Mouse (Mus musculus) brown adipose tissue, adult 24 weeks (tissue): ENCODE data around the gene Naglu. TPM values are rescaled to one million over a fixed set of nuclear protein-coding genes. Genes with fewer than 3 reads are reported as not detected.
"Not testable (repeated sequence)": the region's sequence is repeated elsewhere in the genome, so short reads cannot be mapped to it uniquely, and the experiment has no call there.

Source experiments
- H3K27ac ChIP-seq: fragments of 200-500 bp; replicated peaks from 2 replicates; pipeline ENCODE4 v1.5.1; 2012; ENCODE audit warnings: low read depth, mild to moderate bottlenecking, low read length
- H3K4me1 ChIP-seq: fragments of 200-500 bp; 2 replicates; pipeline ENCODE4 v1.6.1; 2012; ENCODE audit warnings: low read length, mixed read lengths; ENCODE audit not compliant: control insufficient read depth, insufficient read depth, insufficient read length
- H3K4me3 ChIP-seq: fragments of 200-500 bp; 2 replicates; pipeline ENCODE4 v1.5.1; 2012; ENCODE audit warnings: low read depth, mild to moderate bottlenecking, low read length, moderate library complexity; ENCODE audit not compliant: insufficient read depth
- polyA plus RNA-seq: library from polyadenylated mRNA; stranded (reverse); fragments of >200 nt; gene quantifications from 2 replicates; pipeline ENCODE4 v1.2.4, GENCODE M21; 2012; ENCODE audit not compliant: missing spikeins, insufficient read depth, insufficient read length

Gene Naglu
- polyA plus RNA-seq, 1 experiment = 4.4 TPM

DNA sequence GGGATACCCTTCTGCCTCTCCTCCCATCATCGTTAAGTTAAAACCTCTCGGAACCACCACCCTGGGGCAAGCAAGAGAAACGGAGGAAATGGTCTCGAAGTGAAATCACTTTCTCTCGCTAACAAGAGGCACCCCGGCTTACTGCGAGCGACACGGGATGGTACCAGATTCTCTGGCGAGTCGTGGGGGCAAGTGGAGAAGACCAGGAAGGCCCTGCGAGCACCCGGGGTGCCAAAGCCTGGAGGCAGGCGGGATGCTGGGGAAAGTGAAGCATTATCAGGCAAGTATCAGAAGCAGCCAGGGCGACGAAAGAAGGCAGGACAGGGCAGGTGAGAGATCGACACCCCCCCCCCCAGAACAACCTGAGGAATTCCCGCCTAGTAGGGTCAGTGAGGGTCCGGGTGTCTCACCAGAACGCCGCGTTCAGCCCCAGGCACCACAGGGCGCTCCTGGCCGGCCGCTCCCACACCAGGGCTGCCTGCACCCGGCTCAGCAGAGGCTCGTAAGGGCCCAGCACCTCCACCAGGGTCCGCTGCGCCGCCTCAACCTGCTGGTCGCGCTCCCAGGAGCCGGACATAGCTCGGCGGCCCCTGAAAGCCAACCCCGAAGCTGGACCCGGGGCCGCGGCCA lies 49.4 kb downstream of the Naglu start:
- peak overlapping the region; percentile 88 for H3K4me3 ChIP-seq
- H3K4me1 ChIP-seq = peaks cover 12% of the 10 kb centered on the region
- peak overlapping the region; percentile 51 for H3K27ac ChIP-seq

- Histone ChIP-seq H3K4me1 (peaks cover 12% of the 10 kb centered on the region), H3K4me3 (peak within 1 kb of the TSS; percentile 88), H3K27ac (peak within 1 kb of the TSS; percentile 51)
Measured at GRCm38 (mm10) chr11:101119761-101120544, 50.1 kb downstream of the Naglu start, which contains the start of the genes Retreg3 and Tubg1. TSS of gene Retreg3 (minus strand) at chr11:101119893. TSS of gene Tubg1 (plus strand) at chr11:101119938.

GRCm38 (mm10) chr11:101120545-101121188 lies 50.9 kb downstream of the Naglu start:
- H3K4me3 ChIP-seq = peak overlapping the region; percentile 81
- H3K4me1 ChIP-seq = peaks cover 12% of the 10 kb centered on the region
- peak overlapping the region; percentile 40 for H3K27ac ChIP-seq

DNA sequence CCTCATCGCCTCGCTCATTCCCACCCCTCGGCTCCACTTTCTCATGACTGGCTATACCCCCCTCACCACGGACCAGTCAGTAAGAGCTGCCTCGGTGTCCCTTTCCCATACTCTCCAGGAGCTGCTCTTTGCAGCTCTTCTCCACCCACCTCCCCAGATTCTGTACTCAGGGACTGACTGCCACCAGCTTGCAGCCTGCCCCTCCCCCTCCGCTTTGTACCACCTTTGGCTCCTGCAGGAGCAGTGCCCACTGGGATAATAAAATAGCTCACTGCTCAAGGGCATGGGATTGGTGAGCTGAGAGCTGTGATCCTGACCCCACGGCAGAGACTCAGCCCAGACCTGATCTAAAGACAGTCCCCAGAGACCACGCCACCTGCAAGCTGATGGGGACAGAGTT lies 54.7 kb downstream of the Naglu start:
- H3K4me3 ChIP-seq, H3K27ac ChIP-seq, H3K4me1 ChIP-seq: not testable (repeated sequence)

GRCm38 (mm10) chr11:101125008-101125407 lies 55.2 kb downstream of the Naglu start:
- not testable (repeated sequence) for H3K4me1 ChIP-seq, H3K4me3 ChIP-seq, H3K27ac ChIP-seq

GRCm38 (mm10) chr11:101127075-101127474 lies 57.3 kb downstream of the Naglu start:
- H3K27ac ChIP-seq = no peak overlapping the region

More at GRCm38 (mm10) chr11:101127075-101127474, 57.3 kb downstream of the Naglu start:
- Histone ChIP-seq H3K4me1 (peaks cover 10% of the 10 kb centered on the region), H3K4me3 (no peak overlapping the region)

Other genes starting within 250 kb of the Naglu start
- 15.1 and 18.4 TPM in 2 replicates for gene Stat5b, start 219.3 kb upstream of the Naglu start, polyA plus RNA-seq
- 18.9 and 34.2 TPM in 2 replicates for gene Stat5a, start 210.7 kb upstream of the Naglu start, polyA plus RNA-seq
- gene Stat3, start 130.5 kb upstream of the Naglu start, polyA plus RNA-seq = 18.8 and 20.9 TPM in 2 replicates
- 242 and 279 TPM in 2 replicates for gene Cavin1, start 99.1 kb upstream of the Naglu start, polyA plus RNA-seq
- gene Atp6v0a1, start 60.6 kb upstream of the Naglu start, polyA plus RNA-seq = 26.1 and 26.7 TPM in 2 replicates
- not detected in 2 replicates for gene Hsd17b1, start 8.4 kb downstream of the Naglu start, polyA plus RNA-seq
- 98.3 and 102 TPM in 2 replicates for gene Coasy, start 12.6 kb downstream of the Naglu start, polyA plus RNA-seq
- gene Mlx, start 17.3 kb downstream of the Naglu start, polyA plus RNA-seq = 55.0 and 67.5 TPM in 2 replicates
- 1.7 and 3.6 TPM in 2 replicates for gene Psmc3ip, start 25.4 kb downstream of the Naglu start, polyA plus RNA-seq
- gene Retreg3, start 49.9 kb downstream of the Naglu start, polyA plus RNA-seq = 43.7 and 49.6 TPM in 2 replicates
- 46.6 and 49.2 TPM in 2 replicates for gene Tubg1, start 49.9 kb downstream of the Naglu start, polyA plus RNA-seq
- gene Tubg2, start 85.9 kb downstream of the Naglu start, polyA plus RNA-seq = 1.1 and 1.9 TPM in 2 replicates
- 7.2 and 11.2 TPM in 2 replicates for gene Cntnap1, start 100.5 kb downstream of the Naglu start, polyA plus RNA-seq
- 21.8 and 33.6 TPM in 2 replicates for gene Plekhh3, start 101.3 kb downstream of the Naglu start, polyA plus RNA-seq
- gene Ccr10, start 105.4 kb downstream of the Naglu start, polyA plus RNA-seq = 1.2 TPM in 1 of 2 replicates, not detected in the other
- gene Ezh1, start 156.5 kb downstream of the Naglu start, polyA plus RNA-seq = 13.3 and 20.7 TPM in 2 replicates
- gene Ramp2, start 176.0 kb downstream of the Naglu start, polyA plus RNA-seq = 20.0 and 27.6 TPM in 2 replicates
- gene Vps25, start 183.7 kb downstream of the Naglu start, polyA plus RNA-seq = 109 and 141 TPM in 2 replicates
- not detected in 2 replicates for gene Wnk4, start 190.6 kb downstream of the Naglu start, polyA plus RNA-seq
- gene Cntd1, start 209.0 kb downstream of the Naglu start, polyA plus RNA-seq = 0.75 and 0.79 TPM in 2 replicates
- 134 and 144 TPM in 2 replicates for gene Coa3, start 209.1 kb downstream of the Naglu start, polyA plus RNA-seq
- 38.3 and 48.7 TPM in 2 replicates for gene Becn1, start 232.3 kb downstream of the Naglu start, polyA plus RNA-seq
- gene Psme3, start 246.2 kb downstream of the Naglu start, polyA plus RNA-seq = 58.0 and 79.6 TPM in 2 replicates